Mouse (Mus musculus) ES-E14 (cell line): ENCODE data around the gene Slk. TPM values are rescaled to one million over a fixed set of nuclear protein-coding genes. Genes with fewer than 3 reads are reported as not detected.

Source experiments
- DNase-seq: peaks from one replicate; pipeline ENCODE4 v3.0.0-alpha.2; 2013; ENCODE audit warnings: low read depth, low spot score
- H3K27ac ChIP-seq: 2 replicates; pipeline ENCODE4 v1.5.1; 2012; ENCODE audit warnings: low read depth, mild to moderate bottlenecking, low read length, moderate library complexity, mixed read lengths; ENCODE audit not compliant: poor library complexity, insufficient read depth, severe bottlenecking
- H3K36me3 ChIP-seq: 2 replicates; pipeline ENCODE4 v1.6.1; 2012; ENCODE audit warnings: mild to moderate bottlenecking, low read length, moderate library complexity, mixed read lengths; ENCODE audit not compliant: control insufficient read depth, poor library complexity, insufficient read depth, severe bottlenecking
- H3K4me1 ChIP-seq, 2 experiments: fragments of 150-350 bp in 1 of 2; sonication (generic) in 1 of 2; 2 replicates each; pipeline ENCODE4 v1.6.1; 2012; ENCODE audit warnings: low read length in 2 of 2, mild to moderate bottlenecking in 1 of 2, mixed read lengths in 1 of 2; ENCODE audit not compliant: control insufficient read depth in 2 of 2, insufficient read depth in 2 of 2, poor library complexity in 1 of 2
- H3K4me3 ChIP-seq, 2 experiments: fragments of 150-350 bp in 1 of 2; sonication (generic) in 1 of 2; 2 replicates each; pipeline ENCODE4 v1.5.1; 2012; ENCODE audit warnings: low read length in 2 of 2, low read depth in 1 of 2, mild to moderate bottlenecking in 1 of 2, mixed read lengths in 1 of 2; ENCODE audit not compliant: insufficient read depth in 1 of 2, poor library complexity in 1 of 2, severe bottlenecking in 1 of 2
- H3K9ac ChIP-seq: 2 replicates; pipeline ENCODE4 v1.6.1; 2012; ENCODE audit warnings: low read depth, mild to moderate bottlenecking, low read length, mixed read lengths; ENCODE audit not compliant: poor library complexity, insufficient read depth, severe bottlenecking
- H3K9me3 ChIP-seq: fragments of 150-350 bp; sonication (generic); 2 replicates; pipeline ENCODE4 v1.6.1; 2012; ENCODE audit warnings: low read depth, mild to moderate bottlenecking, low read length; ENCODE audit not compliant: control insufficient read depth, insufficient read depth
- CHD2 ChIP-seq: IDR thresholded peaks from 2 replicates; pipeline ENCODE4 v1.6.1; 2014; ENCODE audit warnings: mild to moderate bottlenecking, low read depth, low read length, inconsistent platforms
- HCFC1 ChIP-seq: IDR thresholded peaks from 2 replicates; pipeline ENCODE4 v1.6.1; 2012; ENCODE audit warnings: low read length, inconsistent platforms, borderline replicate concordance; ENCODE audit not compliant: insufficient read depth
- MAFK ChIP-seq: IDR thresholded peaks from 2 replicates; pipeline ENCODE4 v1.6.1; 2014; ENCODE audit warnings: mild to moderate bottlenecking, low read depth, low read length, inconsistent platforms; ENCODE audit not compliant: insufficient read depth
- ZC3H11A ChIP-seq: IDR thresholded peaks from 2 replicates; pipeline ENCODE4 v1.6.1; 2012; ENCODE audit warnings: low read depth, mild to moderate bottlenecking, inconsistent platforms, low read length, borderline replicate concordance
- ZNF384 ChIP-seq: IDR thresholded peaks from 2 replicates; pipeline ENCODE4 v1.6.1; 2012; ENCODE audit warnings: low read depth, low read length, inconsistent platforms
- in situ Hi-C, 2 experiments: fragments of 600-800 bp; cut with MboI; formaldehyde crosslinking; loops; one replicate each; pipeline ENCODE4 v1.15.1; 2025; ENCODE audit warnings: low sequenced_read_pairs in 2 of 2, inconsistent platforms in 1 of 2; ENCODE audit not compliant: unreplicated experiment in 2 of 2
- total RNA-seq: library from RNA; depleted of rRNA; stranded (reverse); fragments of 300-350 nt; gene quantifications from 2 replicates; pipeline ENCODE4 v1.2.3, GENCODE M21; 2012

Gene Slk
- total RNA-seq, 1 experiment: 23.4 TPM

DNA sequence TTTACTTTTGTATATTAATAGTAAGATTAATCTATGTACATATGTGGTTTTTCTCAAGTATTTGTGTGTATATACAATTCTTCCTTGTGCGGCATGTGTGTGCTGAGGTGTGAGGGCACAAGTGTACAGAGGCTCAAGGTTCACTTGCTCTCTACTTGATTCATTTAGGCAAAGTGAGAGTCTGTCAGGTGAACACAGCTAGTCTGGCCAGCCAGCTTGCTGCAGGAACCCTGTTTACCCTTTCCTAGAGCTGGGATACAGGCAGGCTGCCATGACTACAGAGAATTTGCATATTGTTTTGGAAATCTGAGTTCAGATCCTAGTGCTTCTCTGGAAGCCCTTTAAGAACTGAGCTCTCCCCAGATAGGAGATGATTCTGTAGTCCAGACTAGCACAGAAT lies 7.5 kb downstream of the Slk start:
- in situ Hi-C loops: no loop called here
- TF ChIP-seq CHD2 (no peak), HCFC1 (no peak), ZNF384 (no peak), MAFK (no peak), ZC3H11A (no peak)
- Histone ChIP-seq H3K4me1 (no peaks in the 10 kb centered on the region), H3K9me3 (no peaks in the 10 kb centered on the region), H3K4me3 (no peak overlapping the region), H3K36me3 (no peaks in the 10 kb centered on the region), H3K9ac (no peak overlapping the region), H3K27ac (no peak overlapping the region)
- no peak for DNase-seq

- no peak for DNase-seq
- Histone ChIP-seq H3K9ac (no peak overlapping the region), H3K4me1 (no peaks in the 10 kb centered on the region), H3K9me3 (no peaks in the 10 kb centered on the region), H3K27ac (no peak overlapping the region), H3K36me3 (no peaks in the 10 kb centered on the region), H3K4me3 (no peak overlapping the region)
- in situ Hi-C loops: no loop called here
- TF ChIP-seq ZNF384 (no peak), MAFK (no peak), CHD2 (no peak), ZC3H11A (no peak), HCFC1 (no peak)
These were observed 29.0 kb downstream of the Slk start for GRCm38 (mm10) chr19:47608513-47608912.

GRCm38 (mm10) chr19:47613442-47613841 lies 34.0 kb downstream of the Slk start:
- DNase-seq: no peak
- in situ Hi-C loops: no loop called here
- no peak overlapping the region for H3K27ac ChIP-seq
- H3K4me3 ChIP-seq: no peak overlapping the region
- H3K9me3 ChIP-seq: no peaks in the 10 kb centered on the region
- no peaks in the 10 kb centered on the region for H3K36me3 ChIP-seq
- no peaks in the 10 kb centered on the region for H3K4me1 ChIP-seq
- H3K9ac ChIP-seq: no peak overlapping the region
- TF ChIP-seq CHD2: no peak
- TF ChIP-seq ZC3H11A: no peak
- TF ChIP-seq ZNF384: no peak
- no peak for TF ChIP-seq HCFC1
- TF ChIP-seq MAFK: no peak

DNA sequence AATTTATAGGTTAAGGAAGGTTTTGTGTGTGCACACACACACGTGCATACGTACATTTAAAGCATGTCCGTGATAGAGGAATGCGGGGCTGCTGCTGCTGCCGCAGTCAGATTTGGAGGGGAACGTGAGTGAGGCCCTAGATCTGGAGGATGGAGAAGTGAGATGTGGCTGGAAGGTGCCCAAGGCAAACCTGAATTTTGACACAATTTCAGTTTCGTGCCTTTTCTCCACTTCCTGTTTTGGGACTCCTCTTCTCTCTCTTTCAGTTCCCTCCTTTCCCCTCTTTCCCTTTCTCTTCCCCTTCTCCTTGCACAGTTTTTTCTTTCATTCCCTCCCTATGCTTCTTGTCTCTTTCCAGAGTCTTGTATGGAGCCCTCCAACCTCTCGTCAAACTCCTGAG lies 42.0 kb downstream of the Slk start:
- DNase-seq: no peak
- H3K9me3 ChIP-seq: no peaks in the 10 kb centered on the region
- no peaks in the 10 kb centered on the region for H3K4me1 ChIP-seq
- H3K36me3 ChIP-seq: peaks cover 15% of the 10 kb centered on the region
- no peak overlapping the region for H3K27ac ChIP-seq
- TF ChIP-seq CHD2 (no peak), MAFK (no peak), ZNF384 (no peak), HCFC1 (no peak), ZC3H11A (no peak)
- H3K9ac ChIP-seq: no peak overlapping the region
- H3K4me3 ChIP-seq: no peak overlapping the region
- in situ Hi-C loops: no loop called here
